Mouse (Mus musculus) forebrain, embryonic 15.5 days (tissue): ENCODE results near the gene Arfgef3. TPM values are rescaled to one million over a fixed set of nuclear protein-coding genes. Genes with fewer than 3 reads are reported as not detected.

Experiments
- ATAC-seq: fragments of 200-750 bp; cut with Nextera tagmentation; replicated peaks from 2 replicates; pipeline ENCODE4 v1.8.0; 2017; ENCODE audit warnings: mild to moderate bottlenecking, moderate TSS enrichment, moderate library complexity
- H3K27ac ChIP-seq: fragments of 300-500 bp; sonication (generic); replicated peaks from 2 replicates; pipeline ENCODE4 v1.5.1; 2015; ENCODE audit warnings: mild to moderate bottlenecking, inconsistent platforms
- H3K27me3 ChIP-seq: fragments of 300-500 bp; sonication (generic); 2 replicates; pipeline ENCODE4 v1.6.1; 2015; ENCODE audit warnings: inconsistent platforms
- H3K36me3 ChIP-seq: fragments of 300-500 bp; sonication (generic); 2 replicates; pipeline ENCODE4 v1.6.1; 2015; ENCODE audit warnings: mild to moderate bottlenecking, inconsistent platforms
- H3K4me1 ChIP-seq: fragments of 300-500 bp; sonication (generic); 2 replicates; pipeline ENCODE4 v1.6.1; 2015; ENCODE audit warnings: inconsistent platforms
- H3K4me2 ChIP-seq: fragments of 300-500 bp; sonication (generic); replicated peaks from 2 replicates; pipeline ENCODE4 v1.6.1; 2015; ENCODE audit warnings: mild to moderate bottlenecking, inconsistent platforms
- H3K4me3 ChIP-seq: fragments of 300-500 bp; sonication (generic); 2 replicates; pipeline ENCODE4 v1.5.1; 2015; ENCODE audit warnings: mild to moderate bottlenecking, inconsistent platforms
- H3K9ac ChIP-seq: fragments of 300-500 bp; sonication (generic); replicated peaks from 2 replicates; pipeline ENCODE4 v1.6.1; 2015; ENCODE audit warnings: mild to moderate bottlenecking, inconsistent platforms
- H3K9me3 ChIP-seq: fragments of 300-500 bp; sonication (generic); 2 replicates; pipeline ENCODE4 v1.6.1; 2016; ENCODE audit warnings: inconsistent platforms
- WGBS: fragments of 180-500 bp; shearing (Covaris S2); methylation state at CpG from one replicate; pipeline ENCODE4 v1.1.7; 2015; ENCODE audit warnings: mixed read lengths; 5-methylcytosine and 5-hydroxymethylcytosine counted together
- polyA plus RNA-seq: library from polyadenylated mRNA; unstranded; fragments of >200 nt; fragmentation: Nextera tagmentation; extraction: Ambion mirVana; gene quantifications from 2 replicates; pipeline ENCODE4 v1.2.1, GENCODE M21; 2015

Arfgef3 gene
- 5.0 TPM in 2 replicates for polyA plus RNA-seq

DNA sequence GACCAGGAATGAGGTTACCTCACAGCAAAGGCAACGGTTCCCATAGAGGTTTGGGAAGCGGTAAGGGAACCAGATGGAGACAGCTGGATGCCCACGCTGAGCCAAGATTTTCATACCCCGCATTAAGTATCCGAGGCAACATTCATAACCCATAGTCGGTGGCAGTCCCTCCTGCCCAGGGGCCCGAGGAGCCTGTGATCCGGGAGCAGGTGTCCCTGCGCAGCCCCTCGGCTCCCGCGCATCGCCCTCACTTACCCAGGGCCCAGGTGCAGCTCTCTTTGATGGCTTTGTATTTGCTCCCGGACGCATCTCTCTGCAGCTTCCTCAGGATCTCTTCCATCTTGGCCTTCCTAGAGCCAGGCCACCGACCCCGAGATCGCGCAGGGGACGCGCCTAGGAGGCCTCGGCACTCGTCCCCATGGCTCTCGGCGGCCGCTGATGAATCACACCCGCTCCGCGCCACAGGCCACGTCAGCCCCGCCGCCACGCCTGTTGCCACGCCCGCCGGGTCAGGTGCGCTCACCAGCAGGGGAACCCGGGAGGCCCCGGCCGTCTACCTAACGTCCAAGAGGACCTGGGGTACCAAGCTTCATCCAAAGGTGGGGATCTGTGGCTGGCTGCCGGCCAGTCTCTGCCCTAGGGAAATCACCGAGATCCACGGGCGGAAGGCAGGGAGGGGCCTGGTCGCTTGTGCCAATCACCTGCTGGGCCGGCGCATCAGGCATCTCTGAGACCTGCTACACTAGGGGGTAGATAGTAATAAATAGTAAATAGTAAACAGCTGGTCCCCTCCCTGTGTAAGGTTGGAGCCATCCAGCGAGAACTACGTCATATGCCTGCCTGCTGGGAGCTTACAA lies at the start of gene Arfgef3:
Gene Arfgef3, minus strand, starts transcription at position 664 of the 857 bp plus-strand sequence.
- Histone ChIP-seq H3K27me3 (no peaks in the 10 kb centered on the region), H3K36me3 (no peaks in the 10 kb centered on the region), H3K4me3 (peak within 1 kb of the TSS; percentile 83), H3K4me2 (peak within 1 kb of the TSS; percentile 62), H3K9me3 (no peaks in the 10 kb centered on the region), H3K9ac (peak within 1 kb of the TSS; percentile 80), H3K27ac (peak within 1 kb of the TSS; percentile 83), H3K4me1 (peaks cover 17% of the 10 kb centered on the region)
- peak; percentile 85 for ATAC-seq
- WGBS, result under 1% methylated on average over 50 of the region's 50 CpGs

DNA sequence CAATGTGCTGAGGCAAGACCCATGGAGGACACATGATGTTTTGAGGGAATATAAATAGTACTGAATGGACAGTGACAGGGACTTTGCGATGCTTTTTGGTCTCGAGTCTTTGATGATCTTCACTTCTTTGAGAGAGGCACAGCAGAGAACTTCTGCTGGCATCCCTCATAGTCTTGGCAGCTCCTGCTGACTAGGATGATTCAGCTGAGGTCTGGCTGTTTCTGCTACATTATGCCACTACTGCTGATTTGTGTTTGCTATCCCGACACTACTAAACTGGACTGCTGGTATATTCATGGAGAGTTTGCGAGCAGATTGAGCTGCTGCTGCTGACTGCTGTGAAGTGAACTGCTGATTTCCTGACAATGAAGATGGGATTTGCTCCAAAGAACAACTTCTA lies 46.3 kb upstream of the Arfgef3 start:
- no peak overlapping the region for H3K9ac ChIP-seq
- 85% methylated on average over 4 of the region's 4 CpGs for WGBS
- ATAC-seq, result no peak

DNA sequence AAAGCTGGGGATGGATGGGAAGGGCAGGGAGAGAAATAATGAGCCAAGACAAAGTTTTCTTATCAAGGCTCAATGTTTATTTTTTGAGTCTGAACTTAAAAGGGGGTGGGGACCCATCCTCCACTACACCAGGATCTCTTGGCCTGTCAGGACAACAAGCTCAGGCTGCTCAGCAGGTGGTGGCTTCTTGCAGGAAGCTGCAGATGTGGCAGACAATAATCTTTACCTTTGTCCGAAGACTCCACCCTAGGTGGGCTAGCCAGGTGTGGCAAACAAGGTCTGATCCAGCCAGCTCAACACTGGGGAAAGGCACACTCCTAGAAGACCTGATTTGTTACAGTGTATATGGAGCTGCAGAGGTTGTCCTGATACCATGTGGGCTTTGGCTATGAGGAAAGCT lies 44.9 kb upstream of the Arfgef3 start:
- H3K4me1 ChIP-seq, result no peaks in the 10 kb centered on the region
- no peak overlapping the region for H3K9ac ChIP-seq
- H3K4me2 ChIP-seq, result no peak overlapping the region
- H3K27me3 ChIP-seq, result no peaks in the 10 kb centered on the region
- no peak overlapping the region for H3K27ac ChIP-seq
- no peaks in the 10 kb centered on the region for H3K9me3 ChIP-seq
- no peak overlapping the region for H3K4me3 ChIP-seq
- H3K36me3 ChIP-seq, result no peaks in the 10 kb centered on the region
- ATAC-seq, result no peak
- 77% methylated on average over 1 of the region's 1 CpGs for WGBS

More for the DNA sequence above, 46.3 kb upstream of the Arfgef3 start:
- H3K4me3 ChIP-seq, result no peak overlapping the region
- H3K27me3 ChIP-seq, result no peaks in the 10 kb centered on the region
- H3K9me3 ChIP-seq, result no peaks in the 10 kb centered on the region
- H3K36me3 ChIP-seq, result no peaks in the 10 kb centered on the region
- H3K4me1 ChIP-seq, result no peaks in the 10 kb centered on the region
- no peak overlapping the region for H3K4me2 ChIP-seq
- H3K27ac ChIP-seq, result no peak overlapping the region

DNA sequence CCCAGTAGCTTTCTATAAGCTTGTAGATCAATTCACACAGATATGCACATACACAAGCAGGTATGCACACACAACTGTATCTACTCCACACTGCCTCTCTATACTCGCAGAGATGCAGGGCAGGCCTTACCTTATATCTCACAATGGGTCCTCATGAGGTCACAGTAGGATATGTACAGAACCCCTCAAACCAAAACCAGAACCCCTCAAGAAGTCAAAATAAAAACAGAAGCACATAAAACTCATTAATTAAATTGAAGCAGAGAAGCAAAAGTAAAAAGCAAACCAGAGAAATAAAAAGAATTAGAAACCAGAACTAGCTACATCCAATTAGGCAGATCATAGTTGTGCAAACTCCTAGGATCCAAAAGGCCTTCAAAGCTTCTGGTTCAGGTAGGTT lies 42.9 kb upstream of the Arfgef3 start, which contains the start of gene Gm4922:
Gene Gm4922, minus strand, starts transcription at position 101 of the 400 bp plus-strand sequence.
- Histone ChIP-seq H3K4me3 (no peak within 1 kb of the TSS), H3K36me3 (no peaks in the 10 kb centered on the region), H3K27ac (no peak within 1 kb of the TSS), H3K4me2 (no peak within 1 kb of the TSS), H3K4me1 (no peaks in the 10 kb centered on the region), H3K27me3 (no peaks in the 10 kb centered on the region), H3K9ac (no peak within 1 kb of the TSS), H3K9me3 (no peaks in the 10 kb centered on the region)
- WGBS, result 95% methylated on average over 1 of the region's 1 CpGs
- no peak for ATAC-seq

DNA sequence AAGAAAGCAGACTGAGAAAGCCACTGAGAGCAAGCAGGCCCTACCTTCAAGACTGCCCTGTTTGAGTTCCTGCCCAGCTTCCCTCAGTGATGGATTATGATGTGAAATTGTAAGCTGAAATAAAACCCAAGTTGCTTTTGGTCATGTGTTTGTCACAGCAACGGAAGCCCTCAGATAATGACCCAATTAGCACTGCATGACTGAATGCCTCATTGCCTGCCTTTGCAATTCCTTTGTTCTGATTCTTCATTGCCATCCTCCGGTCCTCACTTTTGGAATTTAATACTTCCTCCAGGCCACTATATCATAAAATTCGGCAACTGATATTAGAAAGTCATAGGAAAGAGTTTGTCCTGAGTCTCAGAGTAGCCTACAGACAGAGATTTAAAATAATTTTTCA lies 33.8 kb upstream of the Arfgef3 start:
- 19% methylated on average over 3 of the region's 3 CpGs for WGBS

DNA sequence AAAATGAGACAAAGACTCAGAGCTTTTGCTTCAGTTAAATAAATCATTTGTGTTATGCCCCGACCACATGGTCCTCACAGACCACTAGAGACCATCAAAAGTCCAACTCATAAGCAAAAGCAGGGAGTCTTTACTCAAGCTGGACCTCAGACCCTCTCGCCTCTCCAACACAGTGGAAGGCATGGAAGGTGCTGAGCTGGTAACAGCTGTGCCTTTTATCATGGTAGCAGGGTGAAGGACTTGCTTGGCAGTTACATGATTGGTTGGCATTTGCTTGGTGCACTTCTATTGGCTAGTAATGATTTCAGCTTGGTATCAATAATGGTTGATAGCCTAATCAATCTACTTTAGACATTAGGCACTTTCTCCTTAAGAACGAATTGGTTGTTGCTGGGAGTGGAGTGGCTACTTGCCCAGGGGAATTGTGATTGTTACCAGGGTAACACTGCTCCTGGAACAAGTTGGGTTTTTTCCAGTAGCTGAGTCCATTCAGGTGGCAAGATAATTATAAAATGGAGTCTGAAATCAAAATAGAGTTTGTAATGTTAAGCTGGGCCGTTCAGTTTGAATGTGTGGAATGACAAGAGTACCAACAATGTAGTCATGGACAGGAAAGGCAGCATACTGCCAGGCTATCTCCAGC lies 28.9 kb upstream of the Arfgef3 start:
- 0 out of 2 replicates have a peak overlapping the region, but pooled peaks have one; percentile 23 for H3K27ac ChIP-seq
- no peaks in the 10 kb centered on the region for H3K27me3 ChIP-seq
- 46% methylated on average over 4 of the region's 4 CpGs for WGBS
- H3K9ac ChIP-seq, result no peak overlapping the region
- peak; percentile 63; the same call in 1 of the 2 replicates for ATAC-seq
- no peak overlapping the region for H3K4me3 ChIP-seq
- H3K9me3 ChIP-seq, result no peaks in the 10 kb centered on the region
- no peak overlapping the region for H3K4me2 ChIP-seq
- no peaks in the 10 kb centered on the region for H3K36me3 ChIP-seq
- H3K4me1 ChIP-seq, result peaks cover 5% of the 10 kb centered on the region; the same call in 1 of the 2 replicates

More for the DNA sequence above, 33.8 kb upstream of the Arfgef3 start:
- H3K9me3 ChIP-seq, result no peaks in the 10 kb centered on the region
- H3K27me3 ChIP-seq, result no peaks in the 10 kb centered on the region
- H3K4me1 ChIP-seq, result peaks cover 3% of the 10 kb centered on the region; the same call in 1 of the 2 replicates
- H3K27ac ChIP-seq, result no peak overlapping the region
- H3K4me3 ChIP-seq, result no peak overlapping the region
- no peaks in the 10 kb centered on the region for H3K36me3 ChIP-seq
- H3K4me2 ChIP-seq, result no peak overlapping the region
- no peak overlapping the region for H3K9ac ChIP-seq
- ATAC-seq, result no peak

DNA sequence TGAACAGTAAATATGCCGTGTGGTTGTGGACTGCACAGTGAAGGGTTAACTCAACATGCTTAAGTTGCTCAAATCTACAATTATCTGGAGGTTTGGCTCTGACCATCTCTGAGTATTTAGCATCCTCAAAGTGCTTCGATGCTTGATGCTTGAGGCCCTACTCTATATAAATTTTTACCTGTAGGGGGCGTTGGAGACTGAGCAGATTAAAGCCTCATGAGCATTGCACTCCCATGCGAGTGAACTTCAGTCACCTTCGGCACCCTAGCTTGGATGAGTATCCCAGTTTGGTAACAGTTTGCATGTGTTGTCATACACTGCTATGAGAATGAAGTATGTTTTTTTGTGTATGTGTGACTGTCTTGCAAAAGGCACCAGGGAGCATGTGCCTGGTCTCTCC lies 26.2 kb upstream of the Arfgef3 start:
- ATAC-seq, result no peak
- H3K36me3 ChIP-seq, result no peaks in the 10 kb centered on the region
- no peaks in the 10 kb centered on the region for H3K27me3 ChIP-seq
- peaks cover 5% of the 10 kb centered on the region; the same call in 1 of the 2 replicates for H3K4me1 ChIP-seq
- no peak overlapping the region for H3K4me2 ChIP-seq
- H3K27ac ChIP-seq, result no peak overlapping the region
- H3K9me3 ChIP-seq, result peaks cover 4% of the 10 kb centered on the region; the same call in 1 of the 2 replicates
- H3K9ac ChIP-seq, result no peak overlapping the region
- no peak overlapping the region for H3K4me3 ChIP-seq
- 57% methylated on average over 5 of the region's 5 CpGs for WGBS

DNA sequence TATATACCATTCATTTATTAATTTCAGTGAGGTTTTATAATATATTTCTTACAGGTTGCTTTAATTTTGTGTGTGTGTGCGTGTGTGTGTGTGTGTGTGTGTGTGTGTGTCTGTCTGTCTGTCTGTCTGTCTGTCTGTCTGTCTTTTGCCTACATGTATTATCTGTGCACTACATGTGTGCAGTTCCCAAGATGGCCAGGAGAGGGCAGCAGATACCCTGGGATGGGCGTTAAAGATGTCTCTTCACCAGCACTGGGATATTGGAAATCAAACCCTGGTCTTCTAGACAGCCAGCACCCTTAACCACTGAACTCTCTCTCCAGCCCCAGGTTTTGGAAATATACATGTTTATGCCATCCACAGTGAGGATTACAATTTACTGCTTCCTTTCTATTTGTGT lies 16.5 kb upstream of the Arfgef3 start:
- Histone ChIP-seq H3K4me1 (no peaks in the 10 kb centered on the region), H3K4me3 (no peak overlapping the region), H3K9me3 (peaks cover 4% of the 10 kb centered on the region; the same call in 1 of the 2 replicates), H3K27ac (no peak overlapping the region), H3K36me3 (no peaks in the 10 kb centered on the region), H3K27me3 (no peaks in the 10 kb centered on the region), H3K9ac (no peak overlapping the region), H3K4me2 (no peak overlapping the region)
- ATAC-seq, result no peak
- 54% methylated on average over 2 of the region's 2 CpGs for WGBS

DNA sequence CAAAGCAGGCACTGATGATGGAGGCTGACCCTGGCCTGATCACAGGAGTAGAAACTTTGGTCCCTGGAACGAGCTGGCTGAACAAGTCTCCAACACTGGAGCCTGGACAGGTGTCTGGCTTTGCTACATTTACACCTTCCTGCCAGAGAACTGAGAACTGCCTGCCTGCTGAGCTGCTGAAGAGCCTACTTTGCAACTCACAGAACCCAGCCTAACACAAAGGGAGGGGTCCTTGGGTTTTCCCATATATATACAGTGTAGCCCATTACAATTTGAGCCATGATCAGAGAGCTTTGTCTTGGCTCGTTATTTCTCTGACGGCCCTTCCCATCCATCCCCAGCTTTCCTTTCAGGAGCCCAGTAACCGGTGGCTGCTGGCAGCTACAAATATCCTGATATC lies 6.3 kb upstream of the Arfgef3 start:
- H3K9me3 ChIP-seq, result no peaks in the 10 kb centered on the region
- no peaks in the 10 kb centered on the region for H3K27me3 ChIP-seq
- no peak overlapping the region for H3K27ac ChIP-seq
- WGBS, result 64% methylated on average over 4 of the region's 4 CpGs
- ATAC-seq, result no peak
- H3K4me1 ChIP-seq, result no peaks in the 10 kb centered on the region
- no peaks in the 10 kb centered on the region for H3K36me3 ChIP-seq
- H3K9ac ChIP-seq, result no peak overlapping the region
- H3K4me3 ChIP-seq, result no peak overlapping the region
- H3K4me2 ChIP-seq, result no peak overlapping the region

DNA sequence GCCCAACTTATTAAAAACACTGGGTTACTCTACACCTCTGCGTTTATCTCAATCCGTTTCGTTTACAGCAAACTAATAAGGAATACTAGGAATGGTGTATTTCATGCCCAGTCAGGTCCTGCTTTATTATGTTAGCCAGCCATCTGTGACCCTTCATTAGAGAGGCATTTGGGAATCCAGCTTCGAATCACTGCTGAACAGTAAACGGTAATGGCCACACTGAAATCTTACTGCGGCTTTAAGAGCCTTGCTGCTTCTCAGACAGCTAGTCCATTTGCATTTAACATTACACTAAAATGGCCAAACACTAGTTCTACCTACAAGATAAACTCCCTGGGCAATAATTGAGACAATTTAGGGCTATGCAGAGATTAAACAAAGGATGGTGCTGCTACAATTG lies 1.7 kb downstream of the Arfgef3 start:
- H3K9me3 ChIP-seq, result no peaks in the 10 kb centered on the region
- no peaks in the 10 kb centered on the region for H3K27me3 ChIP-seq
- H3K4me3 ChIP-seq, result peak overlapping the region; percentile 83
- no peaks in the 10 kb centered on the region for H3K36me3 ChIP-seq
- 48% methylated on average over 6 of the region's 6 CpGs for WGBS
- H3K4me2 ChIP-seq, result peak overlapping the region; percentile 62
- H3K27ac ChIP-seq, result peak overlapping the region; percentile 83
- no peak for ATAC-seq
- H3K4me1 ChIP-seq, result peaks cover 17% of the 10 kb centered on the region
- peak overlapping the region; percentile 80 for H3K9ac ChIP-seq

DNA sequence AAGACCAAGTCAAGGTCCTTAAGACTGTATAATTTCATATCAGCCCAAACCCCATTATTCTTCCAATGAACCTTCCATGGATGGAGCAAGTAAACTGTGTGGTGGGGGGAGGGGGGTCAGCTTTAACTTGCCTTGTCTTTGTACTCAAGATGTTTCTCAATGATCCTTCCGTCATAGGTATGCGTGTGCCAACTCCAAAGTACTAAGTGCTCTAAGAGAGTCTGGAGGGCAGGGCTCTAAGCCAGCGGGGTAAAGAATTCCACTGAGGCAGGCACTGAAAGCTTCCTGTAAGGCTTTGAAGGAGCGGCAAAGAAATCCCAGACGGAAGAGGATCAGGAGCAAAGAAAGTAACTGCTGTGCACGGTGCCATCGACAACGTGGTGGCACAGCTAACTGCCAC lies 2.7 kb downstream of the Arfgef3 start:
- H3K4me2 ChIP-seq, result no peak overlapping the region
- H3K27ac ChIP-seq, result no peak overlapping the region
- ATAC-seq, result no peak
- no peak overlapping the region for H3K4me3 ChIP-seq
- H3K36me3 ChIP-seq, result no peaks in the 10 kb centered on the region
- H3K9ac ChIP-seq, result no peak overlapping the region
- H3K27me3 ChIP-seq, result no peaks in the 10 kb centered on the region
- WGBS, result 76% methylated on average over 8 of the region's 8 CpGs
- H3K4me1 ChIP-seq, result peaks cover 17% of the 10 kb centered on the region
- H3K9me3 ChIP-seq, result no peaks in the 10 kb centered on the region

DNA sequence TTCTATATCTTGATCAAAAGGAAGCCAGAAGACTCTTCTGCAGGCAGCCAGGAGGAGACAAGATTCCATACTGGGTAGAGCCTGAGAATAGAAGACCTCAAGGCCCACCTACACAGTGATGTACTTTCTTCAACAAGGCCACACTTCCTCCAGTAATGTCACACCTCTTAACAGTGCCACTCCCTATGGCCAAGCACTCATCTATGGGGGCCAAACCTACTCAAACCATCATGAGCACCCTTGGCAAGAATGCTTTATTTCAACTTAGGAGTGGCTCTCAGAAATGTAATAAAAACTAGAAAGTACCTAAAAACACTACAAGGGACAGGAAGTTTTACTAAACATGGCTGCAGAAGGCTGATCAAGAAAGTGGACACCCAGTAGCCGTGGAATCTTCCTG lies 15.2 kb downstream of the Arfgef3 start:
- ATAC-seq, result no peak
- Histone ChIP-seq H3K36me3 (no peaks in the 10 kb centered on the region), H3K27ac (no peak overlapping the region), H3K27me3 (no peaks in the 10 kb centered on the region), H3K9me3 (no peaks in the 10 kb centered on the region), H3K9ac (no peak overlapping the region), H3K4me3 (no peak overlapping the region), H3K4me2 (no peak overlapping the region), H3K4me1 (0 out of 2 replicates have a peak, but pooled peaks cover 5% of the 10 kb centered on the region)
- 84% methylated on average over 1 of the region's 1 CpGs for WGBS
